Mouse (Mus musculus): Measurements from ENCODE around the gene Scrt2. TPM values are rescaled to one million over a fixed set of nuclear protein-coding genes. Genes with fewer than 3 reads are reported as not detected.

The Scrt2 gene
- polyA plus RNA-seq, 1 experiment from 2014 or later = not detected

- H3K4me2 ChIP-seq = no peak overlapping the region
- H3K4me3 ChIP-seq (replicated peaks) = no peak overlapping the region
- 16% methylated on average over 7 of the region's 7 CpGs for whole genome bisulfite sequencing (ENCODE audit: insufficient replicate concordance)
- ATAC-seq (ENCODE audit: insufficient read depth) = 0 out of 2 replicates have a peak, but pooled peaks have one; percentile 17
- H3K36me3 ChIP-seq (replicated peaks) = no peaks in the 10 kb centered on the region
- H3K27ac ChIP-seq (replicated peaks) = no peak overlapping the region
- peaks cover 90% of the 10 kb centered on the region for H3K27me3 ChIP-seq
- H3K9ac ChIP-seq = no peak overlapping the region
- no peaks in the 10 kb centered on the region for H3K9me3 ChIP-seq (replicated peaks)
- H3K4me1 ChIP-seq (replicated peaks) = peaks cover 5% of the 10 kb centered on the region
Measured at GRCm38 (mm10) chr2:152082456-152083285, 1.3 kb downstream of the Scrt2 start.

- Histone ChIP-seq H3K27ac (replicated peaks) (no peak overlapping the region), H3K36me3 (replicated peaks) (no peaks in the 10 kb centered on the region), H3K27me3 (peaks cover 90% of the 10 kb centered on the region)
Measured at GRCm38 (mm10) chr2:152083411-152083810, 2.1 kb downstream of the Scrt2 start.

DNA sequence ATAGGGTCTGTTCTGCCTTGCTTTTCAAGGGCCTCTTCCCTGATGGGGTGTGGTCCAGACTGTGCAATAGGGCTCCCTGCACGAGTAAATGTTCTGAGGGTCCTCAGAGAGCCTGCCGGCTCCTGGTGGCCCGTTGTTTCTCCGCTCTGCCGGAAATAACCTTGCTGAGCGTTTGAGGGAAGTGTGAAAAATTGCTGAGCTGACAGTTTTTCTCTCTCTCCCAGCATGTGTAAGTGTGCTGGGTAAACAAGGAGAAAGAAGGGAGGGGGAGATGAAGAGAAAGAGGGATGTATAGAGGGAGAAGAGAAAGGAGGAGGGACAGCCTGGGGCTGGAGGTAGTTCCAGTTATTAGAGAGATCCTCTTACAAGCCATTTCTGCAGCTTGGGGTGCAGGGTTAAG lies 3.0 kb downstream of the Scrt2 start:
- WGBS (ENCODE audit: insufficient replicate concordance) = 56% methylated on average over 6 of the region's 6 CpGs
- peaks cover 89% of the 10 kb centered on the region for H3K27me3 ChIP-seq

More at GRCm38 (mm10) chr2:152083411-152083810, 2.1 kb downstream of the Scrt2 start:
- Histone ChIP-seq H3K4me1 (replicated peaks) (peaks cover 5% of the 10 kb centered on the region), H3K9ac (no peak overlapping the region), H3K4me3 (replicated peaks) (no peak overlapping the region), H3K9me3 (replicated peaks) (no peaks in the 10 kb centered on the region), H3K4me2 (no peak overlapping the region)
- no peak for ATAC-seq (ENCODE audit: insufficient read depth)
- WGBS (ENCODE audit: insufficient replicate concordance) = 52% methylated on average over 4 of the region's 4 CpGs

GRCm38 (mm10) chr2:152085414-152085813 lies 4.1 kb downstream of the Scrt2 start:
- 12% methylated on average over 6 of the region's 6 CpGs for WGBS (ENCODE audit: insufficient replicate concordance)
- H3K4me1 ChIP-seq (replicated peaks) = peaks cover 5% of the 10 kb centered on the region
- H3K9ac ChIP-seq = no peak overlapping the region
- H3K27ac ChIP-seq (replicated peaks) = no peak overlapping the region
- no peak for ATAC-seq (ENCODE audit: insufficient read depth)
- no peak overlapping the region for H3K4me2 ChIP-seq
- H3K9me3 ChIP-seq (replicated peaks) = no peaks in the 10 kb centered on the region
- H3K27me3 ChIP-seq = peaks cover 89% of the 10 kb centered on the region
- no peaks in the 10 kb centered on the region for H3K36me3 ChIP-seq (replicated peaks)
- no peak overlapping the region for H3K4me3 ChIP-seq (replicated peaks)

More for the DNA sequence above, 3.0 kb downstream of the Scrt2 start:
- ATAC-seq (ENCODE audit: insufficient read depth) = no peak
- no peak overlapping the region for H3K4me2 ChIP-seq
- H3K4me3 ChIP-seq (replicated peaks) = no peak overlapping the region
- peaks cover 5% of the 10 kb centered on the region for H3K4me1 ChIP-seq (replicated peaks)
- no peaks in the 10 kb centered on the region for H3K36me3 ChIP-seq (replicated peaks)
- no peaks in the 10 kb centered on the region for H3K9me3 ChIP-seq (replicated peaks)
- no peak overlapping the region for H3K27ac ChIP-seq (replicated peaks)
- no peak overlapping the region for H3K9ac ChIP-seq

DNA sequence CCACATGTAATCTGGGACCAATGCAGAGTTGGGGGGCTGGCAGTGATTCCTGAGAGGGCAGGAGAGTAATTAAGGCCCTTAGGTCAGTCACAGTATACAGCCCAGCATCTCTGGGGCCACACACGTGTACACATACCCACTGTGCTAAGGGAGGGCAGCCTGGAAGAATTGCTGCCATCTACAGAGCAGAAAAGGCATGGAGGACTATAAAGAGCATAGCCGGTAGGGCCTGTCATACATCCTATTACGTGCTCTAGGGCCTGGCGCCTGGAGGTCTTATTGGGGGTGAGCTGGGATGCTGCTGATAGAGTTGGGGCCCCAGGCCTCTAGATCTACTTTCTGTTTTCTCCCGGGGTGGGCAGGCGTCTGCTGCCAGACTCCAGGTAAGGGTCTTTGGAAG lies 5.1 kb downstream of the Scrt2 start:
- Histone ChIP-seq H3K36me3 (replicated peaks) (no peaks in the 10 kb centered on the region), H3K9ac (no peak overlapping the region), H3K27ac (replicated peaks) (no peak overlapping the region), H3K9me3 (replicated peaks) (no peaks in the 10 kb centered on the region), H3K4me3 (replicated peaks) (no peak overlapping the region), H3K27me3 (peaks cover 89% of the 10 kb centered on the region), H3K4me2 (no peak overlapping the region), H3K4me1 (replicated peaks) (peaks cover 5% of the 10 kb centered on the region)
- WGBS (ENCODE audit: insufficient replicate concordance) = 55% methylated on average over 6 of the region's 6 CpGs
- no peak for ATAC-seq (ENCODE audit: insufficient read depth)

GRCm38 (mm10) chr2:152087111-152087510 lies 5.8 kb downstream of the Scrt2 start:
- Histone ChIP-seq H3K9me3 (replicated peaks) (no peaks in the 10 kb centered on the region), H3K9ac (no peak overlapping the region)

DNA sequence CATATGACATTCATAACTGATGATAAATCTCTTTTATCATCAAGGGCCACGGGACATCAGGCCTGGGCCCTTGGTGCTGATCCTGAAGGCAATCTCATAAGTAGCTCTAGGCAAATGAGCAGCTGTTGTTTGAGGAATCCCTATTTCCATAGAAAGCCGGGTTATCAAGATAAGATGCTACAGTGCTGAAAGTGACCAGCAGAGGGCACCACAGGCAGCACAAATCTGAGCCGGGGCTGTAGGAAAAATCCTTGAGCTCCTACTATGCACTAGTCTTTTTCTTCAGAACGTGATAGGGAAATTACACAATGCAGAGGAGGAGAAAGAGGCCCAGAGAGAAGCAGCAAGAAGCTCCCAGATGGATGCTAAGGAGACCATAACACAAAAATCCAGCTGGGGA lies 7.7 kb downstream of the Scrt2 start:
- Histone ChIP-seq H3K4me1 (replicated peaks) (peaks cover 7% of the 10 kb centered on the region), H3K9me3 (replicated peaks) (no peaks in the 10 kb centered on the region), H3K4me3 (replicated peaks) (no peak overlapping the region), H3K27me3 (peaks cover 89% of the 10 kb centered on the region), H3K27ac (replicated peaks) (no peak overlapping the region), H3K36me3 (replicated peaks) (no peaks in the 10 kb centered on the region), H3K4me2 (no peak overlapping the region), H3K9ac (no peak overlapping the region)
- ATAC-seq (ENCODE audit: insufficient read depth) = no peak
- WGBS (ENCODE audit: insufficient replicate concordance) = 9% methylated on average over 4 of the region's 4 CpGs

More at GRCm38 (mm10) chr2:152087111-152087510, 5.8 kb downstream of the Scrt2 start:
- H3K27me3 ChIP-seq = peaks cover 89% of the 10 kb centered on the region
- no peak overlapping the region for H3K4me2 ChIP-seq
- no peak overlapping the region for H3K4me3 ChIP-seq (replicated peaks)
- H3K27ac ChIP-seq (replicated peaks) = no peak overlapping the region
- H3K36me3 ChIP-seq (replicated peaks) = no peaks in the 10 kb centered on the region
- peaks cover 1% of the 10 kb centered on the region for H3K4me1 ChIP-seq (replicated peaks)
- ATAC-seq (ENCODE audit: insufficient read depth) = no peak
- WGBS (ENCODE audit: insufficient replicate concordance) = 50% methylated on average over 5 of the region's 5 CpGs

DNA sequence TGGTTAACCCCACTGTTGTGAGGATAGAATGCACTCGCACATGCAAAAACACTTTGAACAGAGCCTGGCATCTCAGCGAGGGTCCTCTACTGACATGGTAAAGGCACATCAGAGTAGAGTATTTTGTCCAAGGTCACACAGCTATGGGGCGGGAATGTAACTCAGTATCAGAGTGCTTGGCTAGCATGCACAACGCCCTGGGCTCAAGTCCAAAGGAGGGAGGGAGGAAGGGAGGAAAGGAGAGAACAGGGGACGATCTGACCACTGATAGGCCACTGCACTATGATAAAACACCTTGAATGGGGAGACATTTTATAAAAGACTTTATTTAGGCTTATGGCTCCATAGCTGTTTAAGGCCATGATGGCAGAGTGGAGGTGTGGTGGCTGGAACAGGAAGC lies 8.3 kb downstream of the Scrt2 start:
- no peak for ATAC-seq (ENCODE audit: insufficient read depth)
- peaks cover 7% of the 10 kb centered on the region for H3K4me1 ChIP-seq (replicated peaks)
- H3K4me3 ChIP-seq (replicated peaks) = no peak overlapping the region
- no peak overlapping the region for H3K27ac ChIP-seq (replicated peaks)
- H3K27me3 ChIP-seq = peaks cover 89% of the 10 kb centered on the region
- 62% methylated on average over 5 of the region's 5 CpGs for WGBS (ENCODE audit: insufficient replicate concordance)
- H3K9me3 ChIP-seq (replicated peaks) = no peaks in the 10 kb centered on the region
- no peaks in the 10 kb centered on the region for H3K36me3 ChIP-seq (replicated peaks)
- H3K4me2 ChIP-seq = no peak overlapping the region
- H3K9ac ChIP-seq = no peak overlapping the region

DNA sequence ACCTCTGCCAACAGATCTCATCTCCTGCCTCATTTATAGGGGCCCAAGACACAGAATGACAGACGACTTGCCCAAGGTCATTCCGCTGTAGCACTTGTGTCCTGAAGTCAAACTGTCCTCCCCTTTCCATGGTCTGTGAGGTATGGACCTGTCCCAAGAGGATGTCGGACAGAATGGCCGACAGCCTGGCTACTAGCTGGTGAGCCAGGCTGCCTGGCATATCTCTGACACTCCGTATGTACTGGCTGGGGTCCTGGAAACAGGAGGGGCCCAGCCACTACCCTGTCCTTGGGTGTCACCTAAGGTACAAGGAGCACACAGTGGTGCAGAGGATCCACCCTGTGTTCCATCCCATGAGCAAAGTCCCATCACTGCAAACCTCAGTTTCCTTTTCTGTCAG lies 9.2 kb downstream of the Scrt2 start:
- Histone ChIP-seq H3K4me2 (no peak overlapping the region), H3K4me3 (replicated peaks) (no peak overlapping the region), H3K27me3 (peaks cover 89% of the 10 kb centered on the region), H3K27ac (replicated peaks) (no peak overlapping the region), H3K36me3 (replicated peaks) (no peaks in the 10 kb centered on the region), H3K9ac (no peak overlapping the region), H3K9me3 (replicated peaks) (no peaks in the 10 kb centered on the region), H3K4me1 (replicated peaks) (peaks cover 7% of the 10 kb centered on the region)
- no peak for ATAC-seq (ENCODE audit: insufficient read depth)
- WGBS (ENCODE audit: insufficient replicate concordance) = 55% methylated on average over 5 of the region's 5 CpGs

DNA sequence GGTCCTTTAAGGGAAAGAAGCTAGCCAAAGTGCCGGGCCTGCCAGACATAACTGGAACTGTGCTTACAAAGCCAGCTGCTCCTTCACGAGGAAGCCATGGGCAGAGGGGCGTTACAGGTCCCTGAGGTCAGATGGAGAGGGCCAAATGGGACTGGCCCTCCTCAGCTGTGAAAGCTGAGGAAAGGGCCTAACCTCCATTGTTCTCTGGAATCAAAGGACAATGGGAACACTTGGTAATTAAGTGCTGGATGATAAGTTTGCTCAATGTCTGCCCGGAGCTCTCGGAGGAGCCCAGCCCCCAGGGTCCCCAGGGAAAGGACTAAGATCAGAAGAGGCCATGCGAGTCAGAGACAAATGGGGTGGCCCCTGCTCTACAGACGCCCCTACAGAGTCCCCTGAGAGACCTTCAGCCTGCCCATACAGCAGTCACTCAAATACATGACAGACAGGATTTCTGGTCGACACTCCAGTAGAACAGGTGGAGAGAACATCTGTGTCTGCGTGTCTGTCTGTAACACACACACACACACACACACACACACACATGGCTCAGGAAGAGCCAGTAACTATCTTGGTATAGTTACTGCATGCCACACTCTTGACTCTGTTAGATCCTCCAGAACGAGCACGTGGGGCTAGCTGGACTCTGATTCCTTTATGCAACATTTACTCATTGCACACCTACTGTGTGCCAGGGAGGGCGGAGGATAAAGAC lies 10.2 kb downstream of the Scrt2 start:
- no peaks in the 10 kb centered on the region for H3K36me3 ChIP-seq (replicated peaks)
- H3K27ac ChIP-seq (replicated peaks) = no peak overlapping the region
- ATAC-seq (ENCODE audit: insufficient read depth) = no peak
- H3K9ac ChIP-seq = no peak overlapping the region
- WGBS (ENCODE audit: insufficient replicate concordance) = 34% methylated on average over 12 of the region's 12 CpGs
- H3K4me2 ChIP-seq = no peak overlapping the region
- no peaks in the 10 kb centered on the region for H3K9me3 ChIP-seq (replicated peaks)
- no peak overlapping the region for H3K4me3 ChIP-seq (replicated peaks)
- peaks cover 96% of the 10 kb centered on the region for H3K27me3 ChIP-seq
- peaks cover 7% of the 10 kb centered on the region for H3K4me1 ChIP-seq (replicated peaks)

DNA sequence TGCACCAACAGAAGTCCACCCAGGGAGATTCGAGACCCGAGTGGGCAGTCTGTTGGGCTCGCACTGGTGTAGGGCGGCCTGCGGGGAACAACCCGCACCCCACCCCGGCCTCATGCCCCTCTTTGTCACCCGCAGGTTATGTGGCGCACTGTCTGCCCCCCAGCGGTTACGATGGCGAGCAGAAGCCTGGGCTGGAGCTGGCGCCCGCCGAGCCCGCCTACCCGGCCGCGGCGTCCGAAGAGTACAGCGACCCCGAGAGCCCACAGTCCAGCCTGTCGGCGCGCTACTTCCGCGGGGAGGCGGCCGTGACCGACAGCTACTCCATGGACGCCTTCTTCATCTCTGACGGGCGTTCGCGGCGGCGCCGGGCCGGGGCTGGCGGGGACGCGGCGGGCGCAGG lies 11.6 kb downstream of the Scrt2 start:
- 4% methylated on average over 45 of the region's 45 CpGs for WGBS (ENCODE audit: insufficient replicate concordance)
- Histone ChIP-seq H3K4me1 (replicated peaks) (peaks cover 7% of the 10 kb centered on the region), H3K36me3 (replicated peaks) (no peaks in the 10 kb centered on the region), H3K4me2 (peak overlapping the region; percentile 51), H3K9ac (no peak overlapping the region), H3K27me3 (peaks cover 98% of the 10 kb centered on the region), H3K27ac (replicated peaks) (no peak overlapping the region), H3K9me3 (replicated peaks) (no peaks in the 10 kb centered on the region), H3K4me3 (replicated peaks) (peak overlapping the region; percentile 35)
- no peak for ATAC-seq (ENCODE audit: insufficient read depth)
